Mouse (Mus musculus) hindbrain, postnatal 0 days (tissue): ENCODE data around the gene Pip5k1b. TPM values are rescaled to one million over a fixed set of nuclear protein-coding genes. Genes with fewer than 3 reads are reported as not detected.
A peak's percentile ranks its signal among the peaks of the same experiment; 100 is the strongest.

Experiments
- ATAC-seq: fragments of 200-750 bp; cut with Nextera tagmentation; 2 replicates; pipeline ENCODE4 v1.8.0; 2017; ENCODE audit warnings: mild to moderate bottlenecking, moderate TSS enrichment, moderate library complexity
- DNase-seq: peaks from one replicate; pipeline ENCODE4 v3.0.0-alpha.2; 2015; ENCODE audit warnings: low spot score
- H3K27ac ChIP-seq: fragments of 300-500 bp; sonication (generic); 2 replicates; pipeline ENCODE4 v1.5.1; 2014; ENCODE audit warnings: mild to moderate bottlenecking
- H3K27me3 ChIP-seq: fragments of 300-500 bp; sonication (generic); 2 replicates; pipeline ENCODE4 v1.6.1; 2014; ENCODE audit warnings: low read length, mixed read lengths; ENCODE audit not compliant: insufficient read depth
- H3K36me3 ChIP-seq: fragments of 300-500 bp; sonication (generic); 2 replicates; pipeline ENCODE4 v1.6.1; 2014; ENCODE audit warnings: low read length, mixed read lengths; ENCODE audit not compliant: insufficient read depth
- H3K4me1 ChIP-seq: fragments of 300-500 bp; sonication (generic); 2 replicates; pipeline ENCODE4 v1.6.1; 2014; ENCODE audit warnings: antibody characterized with exemption, low read length, mixed read lengths; ENCODE audit not compliant: insufficient read depth
- H3K4me2 ChIP-seq: fragments of 300-500 bp; sonication (generic); 2 replicates; pipeline ENCODE4 v1.6.1; 2014; ENCODE audit warnings: low read depth, mild to moderate bottlenecking, low read length, moderate library complexity, mixed read lengths
- H3K4me3 ChIP-seq: fragments of 300-500 bp; sonication (generic); 2 replicates; pipeline ENCODE4 v1.5.1; 2014; ENCODE audit warnings: low read length
- H3K9ac ChIP-seq: fragments of 300-500 bp; sonication (generic); replicated peaks from 2 replicates; pipeline ENCODE4 v1.6.1; 2014; ENCODE audit warnings: mild to moderate bottlenecking, low read length, moderate library complexity, mixed read lengths
- H3K9me3 ChIP-seq: fragments of 300-500 bp; sonication (generic); 2 replicates; pipeline ENCODE4 v1.6.1; 2016; ENCODE audit warnings: low read length, mixed read lengths
- CTCF ChIP-seq: IDR thresholded peaks from 2 replicates; pipeline ENCODE4 v1.5.1; 2016; ENCODE audit warnings: antibody characterized with exemption, control low read depth, low read depth
- WGBS: fragments of 180-500 bp; shearing (Covaris S2); extraction: QIAGEN DNeasy Blood & Tissue Kit; methylation state at CpG from one replicate; pipeline ENCODE4 v1.1.7; 2014; 5-methylcytosine and 5-hydroxymethylcytosine counted together
- polyA plus RNA-seq: library from polyadenylated mRNA; unstranded; fragments of >200 nt; fragmentation: Nextera tagmentation; extraction: Ambion mirVana; gene quantifications from 2 replicates; pipeline ENCODE4 v1.2.1, GENCODE M21; 2015
- total RNA-seq: library from RNA; depleted of rRNA; stranded (reverse); fragments of >200 nt; gene quantifications from 2 replicates; pipeline ENCODE4 v1.2.3, GENCODE M21; 2014

Pip5k1b gene
- total and polyA plus RNA-seq, 2 experiments from 2014 or later: 2.0 to 2.2 TPM

- ATAC-seq (no peak), DNase-seq (no peak)
- H3K36me3 ChIP-seq: no peaks in the 10 kb centered on the region
- H3K9me3 ChIP-seq: no peaks in the 10 kb centered on the region
- no peak overlapping the region for H3K4me2 ChIP-seq
- no peak overlapping the region for H3K4me3 ChIP-seq
- H3K27me3 ChIP-seq: no peaks in the 10 kb centered on the region
- no peak for TF ChIP-seq CTCF
- no peak overlapping the region for H3K27ac ChIP-seq
- no peaks in the 10 kb centered on the region for H3K4me1 ChIP-seq
- WGBS: 40% methylated on average over 7 of the region's 7 CpGs
- no peak overlapping the region for H3K9ac ChIP-seq
Measured at GRCm38 (mm10) chr19:24571756-24572181, 16.1 kb upstream of the Pip5k1b start.

GRCm38 (mm10) chr19:24570969-24571368 is 15.3 kb upstream of the Pip5k1b start:
- ATAC-seq: no peak
- Histone ChIP-seq H3K4me1 (no peaks in the 10 kb centered on the region), H3K4me3 (no peak overlapping the region), H3K4me2 (no peak overlapping the region), H3K9ac (no peak overlapping the region), H3K36me3 (no peaks in the 10 kb centered on the region), H3K27ac (no peak overlapping the region), H3K9me3 (no peaks in the 10 kb centered on the region), H3K27me3 (no peaks in the 10 kb centered on the region)
- DNase-seq: peak; percentile 19
- WGBS: 66% methylated on average over 8 of the region's 8 CpGs
- no peak for TF ChIP-seq CTCF

DNA sequence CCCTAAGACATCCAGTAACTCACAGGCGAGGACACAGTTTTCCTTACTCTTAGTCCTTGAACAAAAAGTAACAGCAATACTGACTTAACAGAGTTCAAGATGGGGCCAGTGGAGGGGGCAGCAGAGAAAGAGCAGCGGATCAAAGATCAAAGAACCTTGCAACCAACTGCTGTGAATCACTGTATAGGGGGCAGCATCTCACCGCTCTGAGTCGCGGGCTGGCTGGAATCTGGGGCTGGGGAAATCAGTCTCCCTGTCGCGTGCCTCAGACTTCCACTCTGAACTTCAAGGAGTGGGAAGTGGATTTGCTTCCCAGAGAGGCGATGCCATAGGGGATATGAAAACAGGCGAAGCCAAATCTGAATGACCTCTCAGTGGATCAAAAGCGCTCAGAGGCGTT is 1.8 kb upstream of the Pip5k1b start:
- Histone ChIP-seq H3K36me3 (no peaks in the 10 kb centered on the region), H3K27ac (no peak overlapping the region), H3K4me2 (peak overlapping the region; percentile 99; the same call in 1 of the 2 replicates), H3K27me3 (no peaks in the 10 kb centered on the region), H3K4me3 (no peak overlapping the region), H3K9me3 (no peaks in the 10 kb centered on the region), H3K4me1 (no peaks in the 10 kb centered on the region), H3K9ac (no peak overlapping the region)
- peak; percentile 58 for TF ChIP-seq CTCF
- ATAC-seq (no peak), DNase-seq (peak; percentile 25)
- 2% methylated on average over 11 of the region's 11 CpGs for WGBS

GRCm38 (mm10) chr19:24556585-24556966 is 904 bp upstream of the Pip5k1b start:
- ATAC-seq (0 out of 2 replicates have a peak, but pooled peaks have one; percentile 8), DNase-seq (peak; percentile 12)
- 3% methylated on average over 12 of the region's 12 CpGs for WGBS
- peak overlapping the region; percentile 99 for H3K4me2 ChIP-seq
- peak overlapping the region; percentile 76; the same call in 1 of the 2 replicates for H3K9ac ChIP-seq
- peak overlapping the region; percentile 84 for H3K4me3 ChIP-seq
- H3K27me3 ChIP-seq: no peaks in the 10 kb centered on the region
- H3K9me3 ChIP-seq: no peaks in the 10 kb centered on the region
- H3K4me1 ChIP-seq: no peaks in the 10 kb centered on the region
- no peak overlapping the region for H3K27ac ChIP-seq
- peak; percentile 33 for TF ChIP-seq CTCF
- H3K36me3 ChIP-seq: no peaks in the 10 kb centered on the region

DNA sequence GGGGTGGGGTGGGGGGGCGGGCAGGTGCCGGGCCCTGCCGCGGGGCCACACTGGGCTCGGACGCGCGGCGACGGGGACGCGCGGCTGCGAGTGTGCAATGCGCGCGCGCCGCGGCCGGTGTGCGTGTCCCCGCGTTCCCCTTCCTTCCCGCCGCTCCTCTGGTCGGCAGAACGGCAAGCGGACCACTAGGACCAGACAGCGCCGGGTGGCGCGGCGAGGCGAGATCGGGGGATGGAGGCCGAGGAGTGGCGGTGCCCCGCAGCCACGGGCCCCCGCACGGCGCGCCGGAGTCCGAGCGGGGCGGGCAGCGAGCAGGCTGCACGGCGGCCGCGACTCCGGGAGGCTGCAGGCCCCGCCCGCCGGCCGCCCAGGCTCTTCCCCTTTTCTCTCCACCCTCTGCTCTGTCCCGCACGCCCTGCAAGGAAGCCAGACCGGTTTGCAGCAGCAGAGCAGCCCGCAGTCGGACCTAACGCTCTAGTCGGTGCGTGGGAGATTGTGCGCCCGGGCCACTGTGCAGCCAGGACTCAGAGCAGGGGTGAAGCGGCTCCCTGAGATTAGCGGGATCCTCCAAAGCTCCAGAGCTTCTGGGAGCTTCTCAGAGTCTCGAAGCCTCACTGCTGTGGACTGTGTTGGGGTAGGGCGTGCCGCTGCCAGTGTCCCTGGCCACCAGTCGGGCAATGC is 372 bp upstream of the Pip5k1b start:
- ATAC-seq: peak; percentile 88
- 0% methylated on average over 26 of the region's 74 CpGs for WGBS
- TF ChIP-seq CTCF: no peak

DNA sequence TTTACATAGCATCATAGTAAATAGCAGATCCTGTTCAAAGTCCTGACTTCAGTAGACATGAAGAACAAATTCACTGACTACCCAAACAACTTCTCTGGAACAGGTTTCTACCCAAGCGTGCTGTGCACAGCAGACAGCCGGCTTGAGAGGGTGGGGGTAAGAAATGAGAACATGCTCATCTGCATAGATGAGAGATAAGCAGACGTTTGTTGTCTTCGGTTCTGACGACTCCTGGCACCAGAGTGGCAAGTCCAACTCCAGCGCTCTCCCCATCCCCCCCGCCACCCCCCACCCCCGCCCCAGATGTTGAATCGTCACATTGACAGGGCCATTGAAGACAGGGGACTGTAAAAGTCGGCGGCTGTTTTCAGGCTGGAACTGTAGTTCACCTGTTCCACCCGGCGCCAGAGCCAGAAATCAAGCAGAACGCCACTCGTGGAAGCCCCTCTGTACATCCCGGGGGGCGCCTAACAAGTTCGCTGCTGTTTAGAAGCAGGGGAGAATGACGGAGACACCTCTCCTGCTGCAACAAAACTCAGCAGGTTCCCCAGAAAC is 684 bp downstream of the Pip5k1b start:
- WGBS: under 1% methylated on average over 19 of the region's 19 CpGs
- Histone ChIP-seq H3K4me1 (no peaks in the 10 kb centered on the region), H3K9me3 (no peaks in the 10 kb centered on the region), H3K27ac (no peak overlapping the region), H3K36me3 (no peaks in the 10 kb centered on the region), H3K9ac (peak overlapping the region; percentile 76; the same call in 1 of the 2 replicates), H3K4me2 (peak overlapping the region; percentile 99), H3K27me3 (no peaks in the 10 kb centered on the region), H3K4me3 (peak overlapping the region; percentile 84)
- peak; percentile 7 for ATAC-seq
- no peak for TF ChIP-seq CTCF
- DNase-seq: peak; percentile 10

More for the DNA sequence above, 372 bp upstream of the Pip5k1b start:
- Histone ChIP-seq H3K9me3 (no peaks in the 10 kb centered on the region), H3K4me1 (no peaks in the 10 kb centered on the region), H3K9ac (peak overlapping the region; percentile 76), H3K4me3 (peak overlapping the region; percentile 84), H3K27me3 (no peaks in the 10 kb centered on the region), H3K36me3 (no peaks in the 10 kb centered on the region), H3K27ac (peak overlapping the region; percentile 68; the same call in 1 of the 2 replicates), H3K4me2 (peak overlapping the region; percentile 99)
- DNase-seq: peak; percentile 81

DNA sequence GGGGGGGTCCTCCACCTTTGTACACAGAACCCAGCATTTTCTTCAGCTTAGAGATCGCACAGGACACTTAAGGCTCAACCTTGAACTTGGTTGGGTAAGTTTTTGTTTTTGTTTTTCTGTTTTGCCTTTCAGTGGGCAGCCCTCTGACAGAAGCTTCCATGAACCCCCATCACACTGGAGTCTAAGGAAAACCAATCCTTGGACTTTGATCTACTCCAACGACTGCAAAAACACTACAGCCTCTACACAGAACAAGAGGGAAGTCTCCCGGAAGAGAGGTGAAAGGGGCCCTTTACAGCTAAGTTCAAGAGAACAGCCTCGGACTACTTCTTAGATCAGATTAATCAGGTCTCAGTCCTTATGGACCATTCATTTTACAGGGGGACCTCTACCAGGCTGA is 1.2 kb downstream of the Pip5k1b start:
- Histone ChIP-seq H3K9me3 (no peaks in the 10 kb centered on the region), H3K4me1 (no peaks in the 10 kb centered on the region), H3K4me2 (peak overlapping the region; percentile 99), H3K9ac (no peak overlapping the region), H3K27ac (no peak overlapping the region), H3K4me3 (0 out of 2 replicates have a peak overlapping the region, but pooled peaks have one; percentile 84), H3K27me3 (no peaks in the 10 kb centered on the region), H3K36me3 (no peaks in the 10 kb centered on the region)
- no peak for DNase-seq
- TF ChIP-seq CTCF: no peak
- no peak for ATAC-seq
- 26% methylated on average over 4 of the region's 4 CpGs for WGBS
